9 mouse cellular contexts compared by ENCODE assay signal in genomic region chr11:34073776-34074175, GRCm38 (mm10). TPM values are rescaled to one million over a fixed set of nuclear protein-coding genes. Genes with fewer than 3 reads are reported as not detected.
DNase-seq lines count a peak whose midpoint lies in the region; TF ChIP-seq lines count a peak whose summit lies in the region.
"Had no signal": no experiment of that assay in that cellular context is flagged by ENCODE, and none has a peak within 500 bp of the region (broad histone marks: within the 10 kb centered on the region; RNA-seq: fewer than 3 reads in every experiment).

No protein-coding gene starts in this region.

- H3K4me1 ChIP-seq in liver, adult 2 months (ENCODE audit: control insufficient read depth, insufficient read depth, low read length) = peaks cover 2% of the 10 kb centered on the region; the same call in 1 of the 2 replicates
- no peaks in the 10 kb centered on the region; the same call in 1 of the 2 replicates for H3K4me1 ChIP-seq in testis, adult 2 months (ENCODE audit: control insufficient read depth, insufficient read depth, low read length)

- peak; percentile 8 to 16 for DNase-seq in urinary bladder, adult 18-20 months (ENCODE audit: low spot score in 2 of 2)
- DNase-seq in urinary bladder, adult 2 months (ENCODE audit: low spot score) = no peak
- peak; percentile 21 for DNase-seq in cerebellum, adult 9-10 months
- DNase-seq in gastrocnemius, postnatal 10 days = peak; percentile 69
- peak; percentile 39 for DNase-seq in hindlimb bud, embryonic 11.5 days (ENCODE audit: extremely low spot score, low read depth, low spot score)
- DNase-seq in liver, adult 2 months (ENCODE audit: extremely low read depth, low read depth, low spot score) = peak; percentile 14
- DNase-seq in neural tube, embryonic 10.5 days (ENCODE audit: extremely low spot score, low spot score) = peak; percentile 74

- 14% methylated on average over 15 of the region's 15 CpGs for WGBS in liver, adult 2 months

- H3K9ac ChIP-seq in liver, adult 2 months (ENCODE audit: low read depth, low read length) = no peak overlapping the region
- H3K9ac ChIP-seq: embryonic facial prominence, embryonic 15.5 days had no signal

- H3K27me3 ChIP-seq in liver, adult 2 months (ENCODE audit: control insufficient read depth, insufficient read depth, low read length) = no peaks in the 10 kb centered on the region
- H3K27me3 ChIP-seq in testis, adult 2 months (ENCODE audit: control insufficient read depth, insufficient read depth, low read length) = no peaks in the 10 kb centered on the region
- H3K27me3 ChIP-seq: embryonic facial prominence, embryonic 15.5 days had no signal

- H3K4me3 ChIP-seq in liver, adult 2 months (ENCODE audit: insufficient read depth, low read depth, low read length) = no peak overlapping the region
- no peak overlapping the region for H3K4me3 ChIP-seq in testis, adult 2 months (ENCODE audit: control insufficient read depth, low read depth, low read length)
- H3K4me3 ChIP-seq: embryonic facial prominence, embryonic 15.5 days had no signal

- H3K36me3 ChIP-seq in liver, adult 2 months (ENCODE audit: control insufficient read depth, insufficient read depth, low read length) = no peaks in the 10 kb centered on the region
- H3K36me3 ChIP-seq in testis, adult 2 months (ENCODE audit: control insufficient read depth, insufficient read depth, low read length) = no peaks in the 10 kb centered on the region
- H3K36me3 ChIP-seq: embryonic facial prominence, embryonic 15.5 days had no signal

- no peak overlapping the region for H3K27ac ChIP-seq in liver, adult 2 months (replicated peaks; ENCODE audit: insufficient read depth, low read depth, low read length)
- no peak overlapping the region for H3K27ac ChIP-seq in testis, adult 2 months (ENCODE audit: control insufficient read depth, insufficient read depth, low read depth, low read length)
- H3K27ac ChIP-seq: embryonic facial prominence, embryonic 15.5 days had no signal

- peak; percentile 86 for TF ChIP-seq CTCF in liver, adult 2 months (IDR thresholded peaks at IDR 0.05; ENCODE audit: low read depth, low read length)
- peak; percentile 95 for TF ChIP-seq CTCF in testis, adult 2 months (IDR thresholded peaks at IDR 0.05; ENCODE audit: control insufficient read depth, insufficient read depth, insufficient replicate concordance, low read depth, low read length)

- no peak for TF ChIP-seq POLR2A in liver, adult 2 months (IDR thresholded peaks at IDR 0.05; ENCODE audit: extremely low read depth, insufficient read depth, low read length)
- TF ChIP-seq POLR2A in testis, adult 2 months (IDR thresholded peaks at IDR 0.05; ENCODE audit: control insufficient read depth, low read depth, low read length) = no peak

- H3K79me2 ChIP-seq in liver, adult 2 months (ENCODE audit: control insufficient read depth, insufficient read depth, low read length) = no peaks in the 10 kb centered on the region

RNA-seq across cellular contexts. Expression of gene 4930469K13Rik, which starts 24.6 kb away (rescaled TPM):
- not detected in 2 replicates for polyA plus RNA-seq in urinary bladder, adult 2 months (2012; rRNA removed)
- total RNA-seq in gastrocnemius, postnatal 10 days (2021) = not detected
- not detected in 2 replicates for total RNA-seq in liver, adult 2 months (2014; rRNA removed)
- not detected in 2 replicates for polyA plus RNA-seq in liver, adult 2 months (2012; rRNA removed)
- polyA plus RNA-seq in testis, adult 2 months (2012; rRNA removed) = 22.3 and 23.8 TPM in 2 replicates

RNA-seq across cellular contexts. Expression of gene Lcp2, which starts 27.1 kb away (rescaled TPM):
- 4.0 and 5.0 TPM in 2 replicates for polyA plus RNA-seq in urinary bladder, adult 2 months (2012; rRNA removed)
- total RNA-seq in gastrocnemius, postnatal 10 days (2021) = 1 to 10 TPM; 1.5 to 2.6 TPM
- 2.9 and 7.3 TPM in 2 replicates for total RNA-seq in liver, adult 2 months (2014; rRNA removed)
- 1.1 and 2.3 TPM in 2 replicates for polyA plus RNA-seq in liver, adult 2 months (2012; rRNA removed)
- polyA plus RNA-seq in testis, adult 2 months (2012; rRNA removed) = 0.26 and 0.37 TPM in 2 replicates

Comparison
In these comparisons a context has a peak if more than half of its experiments do, and no peak if none do; other contexts are left out.
1. RNA of gene 4930469K13Rik, which starts 24.6 kb away (polyA plus RNA-seq): 22.3 to 23.8 TPM in testis, adult 2 months; not detected in urinary bladder, adult 2 months and not detected in liver, adult 2 months; every median in the first group is over 10 times any median in the second.